8 mouse cellular contexts compared by ENCODE assay signal in genomic region chr1:92911721-92912138, GRCm38 (mm10). TPM values are rescaled to one million over a fixed set of nuclear protein-coding genes. Genes with fewer than 3 reads are reported as not detected.
DNase-seq lines count a peak whose midpoint lies in the region; ATAC-seq and TF ChIP-seq lines count a peak whose summit lies in the region.

No protein-coding gene starts in this region.

- 39% methylated on average over 8 of the region's 8 CpGs for WGBS in kidney, embryonic 15.5 days
- WGBS in forebrain, postnatal 0 days: 27% methylated on average over 8 of the region's 8 CpGs
- WGBS in macrophage (ENCODE audit: missing documents): 35% methylated on average over 8 of the region's 8 CpGs

- H3K9ac ChIP-seq in kidney, embryonic 15.5 days: peak overlapping the region; percentile 88
- peak overlapping the region; percentile 87 for H3K9ac ChIP-seq in MEL (ENCODE audit: control insufficient read depth, low read depth, low read length, poor library complexity, severe bottlenecking)
- peak overlapping the region; percentile 97 for H3K9ac ChIP-seq in forebrain, postnatal 0 days

- H3K9me3 ChIP-seq in kidney, embryonic 15.5 days (replicated peaks): no peaks in the 10 kb centered on the region
- no peaks in the 10 kb centered on the region for H3K9me3 ChIP-seq in MEL (replicated peaks; ENCODE audit: insufficient read depth, low read length)
- H3K9me3 ChIP-seq in forebrain, postnatal 0 days (ENCODE audit: low read length): no peaks in the 10 kb centered on the region

- TF ChIP-seq EP300 in MEL (IDR thresholded peaks at IDR 0.05; ENCODE audit: low read depth in 1 of 2, low read length in 2 of 2): no peak

- no peaks in the 10 kb centered on the region for H3K27me3 ChIP-seq in kidney, embryonic 15.5 days
- H3K27me3 ChIP-seq in MEL (ENCODE audit: control insufficient read depth in 1 of 2, insufficient read depth in 2 of 2, low read length in 2 of 2): no peaks in the 10 kb centered on the region
- no peaks in the 10 kb centered on the region for H3K27me3 ChIP-seq in forebrain, postnatal 0 days (ENCODE audit: insufficient read depth, low read length)

- H3K27ac ChIP-seq in kidney, embryonic 15.5 days: peak overlapping the region; percentile 90
- no peak overlapping the region for H3K27ac ChIP-seq in MEL (ENCODE audit: control insufficient read depth, low read depth, low read length)
- peak overlapping the region; percentile 96 for H3K27ac ChIP-seq in forebrain, postnatal 0 days (ENCODE audit: low read depth, low read length)
- no peak overlapping the region for H3K27ac ChIP-seq in macrophage

- H3K4me3 ChIP-seq in kidney, embryonic 15.5 days (replicated peaks): peak overlapping the region; percentile 83
- H3K4me3 ChIP-seq in MEL (ENCODE audit: control insufficient read depth in 1 of 2, insufficient read depth in 1 of 2, low read depth in 2 of 2, low read length in 2 of 2) (peak overlapping the region; percentile 72 to 86), macrophage (ENCODE audit: inconsistent target) (peak overlapping the region; percentile 44)
- peak overlapping the region; percentile 86 for H3K4me3 ChIP-seq in forebrain, postnatal 0 days (ENCODE audit: low read depth, low read length)

- H3K36me3 ChIP-seq in kidney, embryonic 15.5 days: peaks cover 31% of the 10 kb centered on the region
- H3K36me3 ChIP-seq in MEL (ENCODE audit: control insufficient read depth in 1 of 2, insufficient read depth in 2 of 2, low read length in 2 of 2) (peaks cover 0 to 20% of the 10 kb centered on the region in 2 experiments; a peak in 3 of 4 replicates), macrophage (ENCODE audit: inconsistent target) (peaks cover 30% of the 10 kb centered on the region; the same call in 1 of the 2 replicates)
- H3K36me3 ChIP-seq in forebrain, postnatal 0 days (ENCODE audit: insufficient read depth): peaks cover 26% of the 10 kb centered on the region

- peak overlapping the region; percentile 91 for H3K4me2 ChIP-seq in kidney, embryonic 15.5 days
- H3K4me2 ChIP-seq in forebrain, postnatal 0 days (ENCODE audit: low read depth): peak overlapping the region; percentile 97

- no peak for TF ChIP-seq POLR2A in MEL (IDR thresholded peaks at IDR 0.05; ENCODE audit: control insufficient read depth in 1 of 2, insufficient read depth in 1 of 2, low read depth in 1 of 2, low read length in 2 of 2, poor library complexity in 1 of 2)

- H3K79me2 ChIP-seq in MEL (ENCODE audit: control insufficient read depth, insufficient read depth, low read length, poor library complexity): peaks cover 31% of the 10 kb centered on the region
- H3K79me2 ChIP-seq in macrophage (ENCODE audit: inconsistent target): peaks cover 51% of the 10 kb centered on the region

- TF ChIP-seq CTCF in MEL (IDR thresholded peaks at IDR 0.05 in 2 of 3, conservative IDR thresholded peaks at IDR 0.05 in 1 of 3; ENCODE audit: control insufficient read depth in 1 of 3, insufficient read depth in 1 of 3, low read depth in 2 of 3, low read length in 3 of 3, poor library complexity in 1 of 3, severe bottlenecking in 1 of 3): no peak
- TF ChIP-seq CTCF in forebrain, postnatal 0 days (IDR thresholded peaks at IDR 0.05; ENCODE audit: low read depth): no peak

- ATAC-seq in kidney, embryonic 15.5 days (replicated peaks; ENCODE audit: low FRiP score): no peak
- ATAC-seq in forebrain, postnatal 0 days: no peak
- no peak for ATAC-seq in granulocyte monocyte progenitor cell, adult 5-6 weeks (replicated peaks; ENCODE audit: poor library complexity, severe bottlenecking)

- H3K4me1 ChIP-seq in kidney, embryonic 15.5 days: peaks cover 39% of the 10 kb centered on the region
- H3K4me1 ChIP-seq in MEL (ENCODE audit: control insufficient read depth in 1 of 2, insufficient read depth in 2 of 2, low read length in 2 of 2): peaks cover 13 to 37% of the 10 kb centered on the region in 2 experiments
- peaks cover 28% of the 10 kb centered on the region for H3K4me1 ChIP-seq in forebrain, postnatal 0 days (ENCODE audit: insufficient read depth)

- DNase-seq in kidney, postnatal 4 days: no peak
- peak; percentile 72 for DNase-seq in MEL (ENCODE audit: low read depth, low spot score)
- peak; percentile 37 for DNase-seq in forebrain, postnatal 0 days
- no peak for DNase-seq in left cerebral cortex, postnatal 4 days
- no peak for DNase-seq in embryo, embryonic 9.5 days (ENCODE audit: extremely low spot score)

- TF ChIP-seq RAD21 in MEL (IDR thresholded peaks at IDR 0.05; ENCODE audit: low read depth, low read length): no peak

- intact Hi-C loops in left cerebral cortex, postnatal 4 days (cut with DNase I): no loop called here

RNA-seq across cellular contexts. Expression of gene Rnpepl1, which starts 1.1 kb away (rescaled TPM):
- 32.6 and 37.9 TPM in 2 replicates for polyA plus RNA-seq in kidney, embryonic 15.5 days (2015; fragmentation: Nextera tagmentation; extraction: Ambion mirVana)
- 25.2 and 31.1 TPM in 2 replicates for total RNA-seq in MEL (2012; rRNA removed)
- 10 to 100 TPM in 1 of 2 experiments, not detected in 1; 91.0 TPM for polyA plus RNA-seq in MEL (2012; ENCODE audit: insufficient read depth in 1 of 2, insufficient read length in 2 of 2, low read depth in 1 of 2, low replicate concordance in 2 of 2, missing spikeins in 1 of 2)
- total RNA-seq in forebrain, postnatal 0 days (2014; rRNA removed): 36.8 and 37.5 TPM in 2 replicates
- polyA plus RNA-seq in forebrain, postnatal 0 days (2015; fragmentation: Nextera tagmentation; extraction: Ambion mirVana): 21.3 and 25.3 TPM in 2 replicates
- 100 to 1,000 TPM in 12 of 26 experiments, 10 to 100 TPM in 14; 33.4 to 187 (median 92.8) TPM for total RNA-seq in macrophage (2018; cell fraction: chromatin; rRNA removed)
- 10 to 100 TPM; 52.3 to 89.7 (median 75.1) TPM for total RNA-seq in macrophage (2018; cell fraction: cytosol; rRNA removed)
- total RNA-seq in macrophage (2018; cell fraction: nucleus; rRNA removed): 100 to 1,000 TPM in 12 of 26 experiments, 10 to 100 TPM in 14; 35.9 to 167 (median 98.1) TPM
- 45.2 to 67.8 TPM (median 46.2 TPM) in 3 replicates for polyA plus RNA-seq in macrophage (2018)
- total RNA-seq in left cerebral cortex, postnatal 4 days (2021): 10 to 100 TPM; 56.6 to 56.9 TPM
- 20.3 and 38.0 TPM in 2 replicates for total RNA-seq in granulocyte monocyte progenitor cell, adult 5-6 weeks (2014; fragmentation: Nextera tagmentation)
- 8.4 and 15.5 TPM in 2 replicates for total RNA-seq in granulocyte monocyte progenitor cell, adult 5-6 weeks (2017)

RNA-seq across cellular contexts. Expression of gene Dusp28, which starts 4.9 kb away (rescaled TPM):
- 12.2 and 14.7 TPM in 2 replicates for polyA plus RNA-seq in kidney, embryonic 15.5 days (2015; fragmentation: Nextera tagmentation; extraction: Ambion mirVana)
- total RNA-seq in MEL (2012; rRNA removed): 10.1 and 11.9 TPM in 2 replicates
- 10 to 100 TPM in 1 of 2 experiments, not detected in 1; 12.0 TPM for polyA plus RNA-seq in MEL (2012; ENCODE audit: insufficient read depth in 1 of 2, insufficient read length in 2 of 2, low read depth in 1 of 2, low replicate concordance in 2 of 2, missing spikeins in 1 of 2)
- total RNA-seq in forebrain, postnatal 0 days (2014; rRNA removed): 17.4 and 25.7 TPM in 2 replicates
- polyA plus RNA-seq in forebrain, postnatal 0 days (2015; fragmentation: Nextera tagmentation; extraction: Ambion mirVana): 22.3 and 24.0 TPM in 2 replicates
- 1 to 10 TPM in 18 of 26 experiments, under 1 TPM in 5, not detected in 3; 0.66 to 7.6 (median 2.2) TPM for total RNA-seq in macrophage (2018; cell fraction: chromatin; rRNA removed)
- total RNA-seq in macrophage (2018; cell fraction: cytosol; rRNA removed): 10 to 100 TPM in 13 of 26 experiments, 1 to 10 TPM in 13; 4.1 to 34.1 (median 12.2) TPM
- 10 to 100 TPM in 9 of 26 experiments, 1 to 10 TPM in 14, under 1 TPM in 3; 0.66 to 24.8 (median 6.1) TPM for total RNA-seq in macrophage (2018; cell fraction: nucleus; rRNA removed)
- 1.2 to 12.1 TPM (median 3.2 TPM) in 3 replicates for polyA plus RNA-seq in macrophage (2018)
- total RNA-seq in left cerebral cortex, postnatal 4 days (2021): 1 to 10 TPM; 6.3 to 7.0 TPM
- 7.4 and 13.4 TPM in 2 replicates for total RNA-seq in granulocyte monocyte progenitor cell, adult 5-6 weeks (2014; fragmentation: Nextera tagmentation)
- 2.6 and 5.5 TPM in 2 replicates for total RNA-seq in granulocyte monocyte progenitor cell, adult 5-6 weeks (2017)

RNA-seq across cellular contexts. Expression of gene Ankmy1, which starts 9.0 kb away (rescaled TPM):
- polyA plus RNA-seq in kidney, embryonic 15.5 days (2015; fragmentation: Nextera tagmentation; extraction: Ambion mirVana): 0.43 and 0.54 TPM in 2 replicates
- 0.07 TPM in 1 of 2 replicates, not detected in the other for total RNA-seq in MEL (2012; rRNA removed)
- polyA plus RNA-seq in MEL (2012; ENCODE audit: insufficient read depth in 1 of 2, insufficient read length in 2 of 2, low read depth in 1 of 2, low replicate concordance in 2 of 2, missing spikeins in 1 of 2): under 1 TPM in 1 of 2 experiments, not detected in 1; 0.08 TPM
- total RNA-seq in forebrain, postnatal 0 days (2014; rRNA removed): 0.33 and 0.46 TPM in 2 replicates
- 0.24 and 0.27 TPM in 2 replicates for polyA plus RNA-seq in forebrain, postnatal 0 days (2015; fragmentation: Nextera tagmentation; extraction: Ambion mirVana)
- 1 to 10 TPM in 9 of 26 experiments, under 1 TPM in 14, not detected in 3; 0.12 to 2.5 (median 0.62) TPM for total RNA-seq in macrophage (2018; cell fraction: chromatin; rRNA removed)
- under 1 TPM; 0.05 to 0.96 (median 0.25) TPM for total RNA-seq in macrophage (2018; cell fraction: cytosol; rRNA removed)
- 1 to 10 TPM in 4 of 26 experiments, under 1 TPM in 14, not detected in 8; 0.22 to 1.8 (median 0.73) TPM for total RNA-seq in macrophage (2018; cell fraction: nucleus; rRNA removed)
- polyA plus RNA-seq in macrophage (2018): 0.10 to 0.14 TPM (median 0.14 TPM) in 3 replicates
- under 1 TPM; 0.14 to 0.30 TPM for total RNA-seq in left cerebral cortex, postnatal 4 days (2021)
- total RNA-seq in granulocyte monocyte progenitor cell, adult 5-6 weeks (2014; fragmentation: Nextera tagmentation): not detected in 2 replicates
- 0.15 and 0.34 TPM in 2 replicates for total RNA-seq in granulocyte monocyte progenitor cell, adult 5-6 weeks (2017)

RNA-seq across cellular contexts. Expression of gene Capn10, which starts 22.4 kb away (rescaled TPM):
- 32.6 and 37.2 TPM in 2 replicates for polyA plus RNA-seq in kidney, embryonic 15.5 days (2015; fragmentation: Nextera tagmentation; extraction: Ambion mirVana)
- 30.5 and 30.7 TPM in 2 replicates for total RNA-seq in MEL (2012; rRNA removed)
- polyA plus RNA-seq in MEL (2012; ENCODE audit: insufficient read depth in 1 of 2, insufficient read length in 2 of 2, low read depth in 1 of 2, low replicate concordance in 2 of 2, missing spikeins in 1 of 2) (10 to 100 TPM in 1 of 2 experiments, not detected in 1; 43.3 TPM), macrophage (2018) (2.8 to 9.3 TPM (median 7.1 TPM) in 3 replicates)
- total RNA-seq in forebrain, postnatal 0 days (2014; rRNA removed): 84.2 and 97.3 TPM in 2 replicates
- 47.7 and 56.7 TPM in 2 replicates for polyA plus RNA-seq in forebrain, postnatal 0 days (2015; fragmentation: Nextera tagmentation; extraction: Ambion mirVana)
- total RNA-seq in macrophage (2018; cell fraction: chromatin; rRNA removed): 10 to 100 TPM in 17 of 26 experiments, 1 to 10 TPM in 9; 3.0 to 54.3 (median 18.8) TPM
- total RNA-seq in macrophage (2018; cell fraction: cytosol; rRNA removed): 10 to 100 TPM in 3 of 26 experiments, 1 to 10 TPM in 23; 2.8 to 11.1 (median 8.5) TPM
- 10 to 100 TPM in 14 of 26 experiments, 1 to 10 TPM in 12; 1.4 to 26.2 (median 12.1) TPM for total RNA-seq in macrophage (2018; cell fraction: nucleus; rRNA removed)
- 10 to 100 TPM; 60.2 to 63.4 TPM for total RNA-seq in left cerebral cortex, postnatal 4 days (2021)
- total RNA-seq in granulocyte monocyte progenitor cell, adult 5-6 weeks (2014; fragmentation: Nextera tagmentation): 11.6 and 12.7 TPM in 2 replicates
- 8.1 and 9.2 TPM in 2 replicates for total RNA-seq in granulocyte monocyte progenitor cell, adult 5-6 weeks (2017)

RNA-seq across cellular contexts. Expression of gene Gpr35, which starts 38.9 kb away (rescaled TPM):
- 0.55 and 0.56 TPM in 2 replicates for polyA plus RNA-seq in kidney, embryonic 15.5 days (2015; fragmentation: Nextera tagmentation; extraction: Ambion mirVana)
- total RNA-seq in MEL (2012; rRNA removed): not detected in 2 replicates
- under 1 TPM in 1 of 2 experiments, not detected in 1; 0.22 TPM for polyA plus RNA-seq in MEL (2012; ENCODE audit: insufficient read depth in 1 of 2, insufficient read length in 2 of 2, low read depth in 1 of 2, low replicate concordance in 2 of 2, missing spikeins in 1 of 2)
- total RNA-seq in forebrain, postnatal 0 days (2014; rRNA removed): 0.38 and 1.8 TPM in 2 replicates
- polyA plus RNA-seq in forebrain, postnatal 0 days (2015; fragmentation: Nextera tagmentation; extraction: Ambion mirVana): 0.28 and 0.44 TPM in 2 replicates
- 10 to 100 TPM in 4 of 26 experiments, 1 to 10 TPM in 17, under 1 TPM in 5; 0.34 to 14.6 (median 3.7) TPM for total RNA-seq in macrophage (2018; cell fraction: chromatin; rRNA removed)
- 10 to 100 TPM in 13 of 26 experiments, 1 to 10 TPM in 13; 3.5 to 34.0 (median 10.0) TPM for total RNA-seq in macrophage (2018; cell fraction: cytosol; rRNA removed)
- 10 to 100 TPM in 10 of 26 experiments, 1 to 10 TPM in 16; 1.6 to 19.0 (median 7.6) TPM for total RNA-seq in macrophage (2018; cell fraction: nucleus; rRNA removed)
- polyA plus RNA-seq in macrophage (2018): 4.5 to 16.1 TPM (median 7.7 TPM) in 3 replicates
- total RNA-seq in left cerebral cortex, postnatal 4 days (2021): 1 to 10 TPM in 1 of 2 experiments, under 1 TPM in 1; 0.40 to 1.0 TPM
- total RNA-seq in granulocyte monocyte progenitor cell, adult 5-6 weeks (2014; fragmentation: Nextera tagmentation): 0.58 TPM in 1 of 2 replicates, not detected in the other
- total RNA-seq in granulocyte monocyte progenitor cell, adult 5-6 weeks (2017): 0.04 and 0.26 TPM in 2 replicates

Comparison
In these comparisons a context has a peak if more than half of its experiments do, and no peak if none do; other contexts are left out.
1. H3K27ac ChIP-seq: peak in kidney, embryonic 15.5 days (single experiment) and forebrain, postnatal 0 days (single experiment); none in MEL (single experiment) and macrophage (single experiment).
2. DNase-seq: peak in MEL (single experiment) and forebrain, postnatal 0 days (single experiment); none in kidney, postnatal 4 days (0 of 2), left cerebral cortex, postnatal 4 days (single experiment) and embryo, embryonic 9.5 days (single experiment).
3. Peak in every context shown above with its lines, with median percentiles within 50 percentile points of each other: H3K4me3 ChIP-seq and H3K9ac ChIP-seq.